Mouse (Mus musculus): ENCODE measurements around the gene 5730480H06Rik. TPM values are rescaled to one million over a fixed set of nuclear protein-coding genes. Genes with fewer than 3 reads are reported as not detected.

5730480H06Rik gene
- polyA plus RNA-seq, 1 experiment: not detected

DNA sequence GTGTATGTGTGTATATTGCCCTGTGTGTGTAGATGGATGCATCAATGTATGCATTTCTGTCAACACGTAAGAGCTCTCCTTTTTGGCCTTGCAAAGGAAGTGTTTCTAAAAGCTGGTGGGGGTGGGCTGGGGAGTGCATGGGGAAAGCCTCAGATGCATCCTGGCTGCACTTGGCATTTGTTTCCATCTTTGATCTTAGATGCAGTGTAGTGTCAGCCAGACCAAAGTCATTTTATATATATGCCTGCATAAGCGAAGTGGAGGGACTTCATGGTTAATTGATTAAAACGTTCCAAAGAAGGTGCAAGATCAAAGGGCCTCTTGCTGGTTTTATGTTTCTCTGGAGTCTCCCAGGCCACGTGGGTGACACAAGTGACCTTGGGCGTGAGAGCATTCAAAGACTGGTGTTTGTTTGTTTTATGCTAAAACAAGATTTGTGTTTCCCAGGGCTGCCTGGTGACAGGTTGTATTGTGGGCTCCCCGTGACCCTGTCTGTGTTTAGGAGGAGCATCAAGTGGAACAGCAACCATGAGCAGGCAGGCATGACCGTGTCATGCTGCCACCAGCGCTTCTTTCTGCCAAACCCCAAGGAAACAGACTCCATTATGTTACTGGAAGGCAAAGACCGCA lies 6.2 kb downstream of the 5730480H06Rik start:
- Histone ChIP-seq H3K27ac (ENCODE audit: insufficient read depth, low read depth, low read length) (no peak overlapping the region), H3K4me3 (ENCODE audit: insufficient read depth, low read depth, low read length) (no peak overlapping the region), H3K4me1 (ENCODE audit: control insufficient read depth, insufficient read depth, low read length) (no peaks in the 10 kb centered on the region)
- TF ChIP-seq CTCF (IDR thresholded peaks at IDR 0.05; ENCODE audit: insufficient read depth, low read depth, low read length) (no peak), POLR2A (IDR thresholded peaks at IDR 0.05; ENCODE audit: insufficient read depth, low read depth, low read length) (no peak)
- WGBS: 60% methylated on average over 9 of the region's 9 CpGs

DNA sequence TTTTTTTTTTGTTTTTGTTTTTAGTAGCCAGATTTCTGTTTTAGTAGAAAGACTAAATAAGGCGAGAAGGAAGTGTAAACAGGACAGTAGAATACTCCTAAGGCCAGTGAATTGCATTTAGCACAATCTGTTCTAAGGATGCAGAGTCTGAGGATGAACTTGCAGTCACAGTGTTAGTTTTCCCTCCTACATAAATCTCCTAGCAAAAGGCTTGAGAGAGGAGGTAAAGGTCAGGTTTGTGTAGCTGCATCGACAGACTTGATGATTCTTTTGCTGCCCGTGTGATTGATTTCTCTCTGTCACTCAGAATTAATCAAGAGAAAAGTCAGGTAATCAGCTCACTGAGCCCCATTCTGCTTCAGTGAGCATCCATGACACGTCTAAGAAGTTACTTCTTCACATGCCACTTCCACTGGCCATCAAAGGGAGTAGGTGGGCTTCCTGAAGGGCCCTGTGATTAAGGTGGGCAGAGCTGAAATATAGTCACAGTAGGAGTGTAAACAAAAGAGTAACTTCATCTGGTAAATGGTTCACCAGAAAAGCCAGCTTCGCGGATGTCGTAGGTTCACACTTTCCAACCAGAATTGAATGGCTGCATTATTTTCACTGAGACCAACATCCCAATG lies 13.2 kb downstream of the 5730480H06Rik start:
- H3K4me1 ChIP-seq (ENCODE audit: control insufficient read depth, insufficient read depth, low read length): no peaks in the 10 kb centered on the region
- no peak overlapping the region for H3K4me3 ChIP-seq (ENCODE audit: insufficient read depth, low read depth, low read length)
- no peak for TF ChIP-seq CTCF (IDR thresholded peaks at IDR 0.05; ENCODE audit: insufficient read depth, low read depth, low read length)
- TF ChIP-seq POLR2A (IDR thresholded peaks at IDR 0.05; ENCODE audit: insufficient read depth, low read depth, low read length): no peak
- H3K27ac ChIP-seq (ENCODE audit: insufficient read depth, low read depth, low read length): no peak overlapping the region
- 65% methylated on average over 7 of the region's 7 CpGs for WGBS

DNA sequence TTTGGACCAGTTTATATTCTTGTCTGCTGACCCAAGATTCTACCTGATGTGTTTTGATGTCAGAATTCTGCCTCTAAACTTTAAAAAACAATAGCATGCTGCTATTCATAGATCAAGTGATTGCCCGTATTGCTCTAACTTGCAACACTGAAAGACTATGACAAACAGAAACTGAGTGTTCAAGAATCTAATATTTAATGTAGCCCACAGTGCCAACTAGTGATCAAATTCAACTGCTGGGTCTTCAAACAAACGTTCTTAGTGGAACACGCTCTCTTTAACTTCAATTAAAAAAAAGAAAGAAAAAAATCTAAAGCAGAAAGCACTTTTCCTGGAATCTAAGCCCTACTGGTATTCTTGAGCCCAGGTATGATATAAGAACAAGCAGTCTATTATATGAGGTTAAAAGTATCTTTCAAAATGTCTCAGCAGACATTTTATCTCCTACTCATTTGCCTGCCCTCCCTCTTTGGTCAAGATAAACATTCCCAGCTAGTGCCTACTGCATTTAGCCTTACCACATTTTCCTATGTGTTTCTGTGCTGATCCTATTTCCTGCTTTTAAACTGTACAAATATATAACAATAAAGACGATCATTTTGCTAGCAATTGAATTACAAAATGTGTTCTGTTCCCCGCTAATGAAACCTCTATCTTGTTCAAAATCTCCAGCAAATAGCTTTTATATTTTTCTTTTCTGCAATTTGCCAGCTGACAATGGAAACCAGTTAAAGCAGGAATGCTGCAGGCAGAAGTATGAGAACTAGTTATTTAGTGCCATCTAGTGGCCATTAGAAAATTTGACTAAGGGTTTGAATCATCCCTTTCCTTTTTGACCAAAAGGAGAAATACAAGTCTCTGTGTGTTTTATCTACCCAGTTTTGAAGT lies 17.6 kb downstream of the 5730480H06Rik start:
- WGBS: 48% methylated on average over 5 of the region's 5 CpGs

DNA sequence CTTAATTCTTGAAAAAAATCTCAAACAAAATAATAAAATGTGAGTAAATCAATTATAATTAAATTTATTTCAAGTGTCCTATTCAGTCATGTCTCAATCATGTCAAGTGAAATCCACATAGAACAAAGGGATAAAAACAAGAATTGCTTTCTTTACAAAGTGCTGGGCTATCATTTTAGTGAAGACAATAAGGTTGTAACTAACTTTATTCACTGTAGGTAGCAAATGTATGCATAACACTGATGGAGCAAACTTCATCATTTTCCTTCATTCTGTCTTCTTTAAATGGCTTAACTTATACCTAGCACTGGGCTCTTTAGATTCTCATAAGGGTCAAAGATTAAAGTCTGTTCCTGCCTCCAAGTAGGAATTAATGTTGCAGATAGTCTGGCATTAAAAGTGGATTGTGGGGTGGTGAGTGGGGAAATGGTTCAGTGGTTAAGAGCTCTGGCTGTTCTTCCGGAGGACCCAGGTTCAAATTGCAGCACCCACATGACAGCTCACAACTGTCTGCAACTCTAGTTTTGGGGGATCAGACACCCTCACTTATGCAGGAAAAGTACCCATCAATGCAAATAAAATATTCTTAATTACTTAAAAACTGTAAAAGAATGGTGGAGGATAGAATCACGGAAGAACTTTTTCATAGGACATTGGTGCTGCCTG lies 18.4 kb downstream of the 5730480H06Rik start:
- H3K4me1 ChIP-seq (ENCODE audit: control insufficient read depth, insufficient read depth, low read length): no peaks in the 10 kb centered on the region
- no peak for TF ChIP-seq POLR2A (IDR thresholded peaks at IDR 0.05; ENCODE audit: insufficient read depth, low read depth, low read length)
- TF ChIP-seq CTCF (IDR thresholded peaks at IDR 0.05; ENCODE audit: insufficient read depth, low read depth, low read length): no peak
- H3K4me3 ChIP-seq (ENCODE audit: insufficient read depth, low read depth, low read length): no peak overlapping the region
- H3K27ac ChIP-seq (ENCODE audit: insufficient read depth, low read depth, low read length): no peak overlapping the region
- WGBS: 96% methylated on average over 2 of the region's 2 CpGs

More for the DNA sequence above, 17.6 kb downstream of the 5730480H06Rik start:
- no peak for TF ChIP-seq CTCF (IDR thresholded peaks at IDR 0.05; ENCODE audit: insufficient read depth, low read depth, low read length)
- no peak for TF ChIP-seq POLR2A (IDR thresholded peaks at IDR 0.05; ENCODE audit: insufficient read depth, low read depth, low read length)
- Histone ChIP-seq H3K4me1 (ENCODE audit: control insufficient read depth, insufficient read depth, low read length) (no peaks in the 10 kb centered on the region), H3K4me3 (ENCODE audit: insufficient read depth, low read depth, low read length) (no peak overlapping the region), H3K27ac (ENCODE audit: insufficient read depth, low read depth, low read length) (no peak overlapping the region)

DNA sequence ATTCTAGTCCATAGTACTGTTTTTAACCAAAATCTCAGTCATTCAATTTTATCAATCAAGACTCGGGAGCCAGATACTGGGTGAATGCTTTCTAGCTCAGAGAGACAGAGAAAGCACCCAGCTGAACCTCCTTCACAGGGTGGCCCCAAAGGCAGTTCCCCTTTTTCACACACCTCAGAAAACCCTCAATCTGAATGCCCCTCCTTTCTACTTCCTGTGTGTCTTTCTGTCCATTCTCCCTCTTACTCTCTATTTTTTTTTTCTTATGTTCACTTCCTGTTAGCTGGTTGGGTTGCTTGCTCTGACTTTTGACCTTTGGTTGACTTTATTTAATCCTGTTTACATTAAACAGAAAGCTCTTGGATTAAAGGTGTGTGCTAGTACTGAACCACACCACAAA lies 21.6 kb downstream of the 5730480H06Rik start:
- no peak overlapping the region for H3K4me3 ChIP-seq (ENCODE audit: insufficient read depth, low read depth, low read length)
- no peak overlapping the region for H3K27ac ChIP-seq (ENCODE audit: insufficient read depth, low read depth, low read length)
- 74% methylated on average over 1 of the region's 1 CpGs for WGBS
- no peaks in the 10 kb centered on the region for H3K4me1 ChIP-seq (ENCODE audit: control insufficient read depth, insufficient read depth, low read length)
- TF ChIP-seq POLR2A (IDR thresholded peaks at IDR 0.05; ENCODE audit: insufficient read depth, low read depth, low read length) (no peak), CTCF (IDR thresholded peaks at IDR 0.05; ENCODE audit: insufficient read depth, low read depth, low read length) (no peak)

DNA sequence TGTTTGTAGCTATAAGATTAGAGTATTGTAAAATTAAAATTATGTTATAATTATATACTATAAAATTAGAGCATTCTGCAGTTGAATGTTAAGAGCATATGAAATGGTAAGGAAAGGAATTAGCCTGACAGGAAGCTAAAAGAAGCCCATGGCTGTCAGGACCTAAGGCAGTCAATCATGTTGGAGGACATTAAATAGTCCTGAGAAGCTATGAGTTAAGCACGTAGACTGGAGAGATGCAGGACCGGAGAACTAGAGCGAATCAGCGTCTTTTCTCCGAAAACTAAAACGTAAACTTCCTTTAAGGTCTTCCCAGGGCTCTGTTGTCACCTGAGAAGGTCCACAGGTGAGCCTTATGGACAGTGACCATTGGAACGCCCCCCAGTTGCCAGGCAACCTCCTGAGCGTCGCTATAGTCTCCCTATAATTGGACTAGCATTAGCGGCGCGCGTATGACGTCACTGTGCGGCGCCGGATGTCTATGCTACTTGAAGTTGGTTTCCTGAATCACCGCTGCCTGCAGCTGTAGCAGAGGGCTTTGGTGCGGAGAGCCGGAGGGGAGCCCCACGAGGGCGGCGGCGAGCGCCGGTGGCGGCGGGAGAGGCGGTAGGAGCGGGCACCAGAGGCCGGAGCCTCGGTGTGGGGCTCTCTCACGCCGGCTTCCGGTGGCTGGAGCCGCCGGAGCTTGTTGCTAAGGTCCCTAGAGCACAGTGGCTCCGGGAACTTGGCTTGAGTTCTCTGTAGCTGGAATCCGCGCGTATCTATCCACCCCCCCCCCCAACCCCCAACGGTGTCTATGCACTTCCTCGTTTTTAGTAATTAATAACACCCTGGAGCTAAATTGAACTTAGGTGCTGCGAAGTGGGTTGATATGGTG lies 44.4 kb downstream of the 5730480H06Rik start:
- no peak overlapping the region for H3K27ac ChIP-seq (ENCODE audit: insufficient read depth, low read depth, low read length)
- under 1% methylated on average over 44 of the region's 44 CpGs for WGBS
- no peaks in the 10 kb centered on the region for H3K4me1 ChIP-seq (ENCODE audit: control insufficient read depth, insufficient read depth, low read length)
- peak; percentile 88 for TF ChIP-seq POLR2A (IDR thresholded peaks at IDR 0.05; ENCODE audit: insufficient read depth, low read depth, low read length)
- no peak for TF ChIP-seq CTCF (IDR thresholded peaks at IDR 0.05; ENCODE audit: insufficient read depth, low read depth, low read length)
- peak overlapping the region; percentile 86 for H3K4me3 ChIP-seq (ENCODE audit: insufficient read depth, low read depth, low read length)

DNA sequence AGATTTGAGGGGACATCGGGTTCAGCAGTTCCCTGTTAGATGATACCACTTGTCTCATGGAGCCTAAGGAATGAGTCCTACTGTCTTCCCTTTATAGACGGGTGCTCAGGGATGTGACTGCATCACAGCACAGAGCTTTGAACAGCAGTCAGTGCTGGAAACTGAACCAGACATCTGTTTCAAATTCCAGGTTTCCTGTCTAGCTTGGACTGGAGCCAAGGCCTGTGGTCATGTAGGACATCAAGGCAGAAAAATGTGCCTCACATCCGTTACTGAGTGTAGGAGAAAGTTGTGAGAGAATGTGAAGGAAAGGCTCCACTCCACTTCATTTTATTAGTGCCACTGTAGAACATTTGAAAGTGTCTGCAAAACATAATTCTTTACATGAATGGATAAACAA lies 74.7 kb downstream of the 5730480H06Rik start:
- 76% methylated on average over 3 of the region's 3 CpGs for WGBS
- H3K4me1 ChIP-seq (ENCODE audit: control insufficient read depth, insufficient read depth, low read length): no peaks in the 10 kb centered on the region
- TF ChIP-seq POLR2A (IDR thresholded peaks at IDR 0.05; ENCODE audit: insufficient read depth, low read depth, low read length) (no peak), CTCF (IDR thresholded peaks at IDR 0.05; ENCODE audit: insufficient read depth, low read depth, low read length) (no peak)
- H3K27ac ChIP-seq (ENCODE audit: insufficient read depth, low read depth, low read length): no peak overlapping the region
- no peak overlapping the region for H3K4me3 ChIP-seq (ENCODE audit: insufficient read depth, low read depth, low read length)

DNA sequence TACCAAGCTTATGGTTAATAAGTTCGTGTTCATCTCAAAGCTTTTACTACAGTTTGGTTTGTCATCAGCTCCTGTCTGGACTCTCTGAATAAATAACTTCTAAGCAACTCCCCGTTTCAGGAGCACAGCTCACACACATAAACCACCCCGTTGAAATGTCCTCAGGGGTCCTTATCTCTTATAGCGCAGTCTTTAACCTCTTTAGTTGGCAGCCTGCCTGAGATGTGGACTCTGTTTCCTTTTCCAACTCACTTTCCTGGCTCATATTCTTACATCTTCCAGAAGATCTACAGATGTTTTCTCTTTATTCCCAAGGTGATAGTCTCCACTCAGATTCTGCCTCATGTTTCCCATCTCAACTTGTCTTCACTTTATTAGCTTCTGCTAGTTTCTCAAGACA lies 80.5 kb downstream of the 5730480H06Rik start:
- H3K4me1 ChIP-seq (ENCODE audit: control insufficient read depth, insufficient read depth, low read length): no peaks in the 10 kb centered on the region
- WGBS: 89% methylated on average over 4 of the region's 4 CpGs
- H3K4me3 ChIP-seq (ENCODE audit: insufficient read depth, low read depth, low read length): no peak overlapping the region
- no peak overlapping the region for H3K27ac ChIP-seq (ENCODE audit: insufficient read depth, low read depth, low read length)
- TF ChIP-seq POLR2A (IDR thresholded peaks at IDR 0.05; ENCODE audit: insufficient read depth, low read depth, low read length) (no peak), CTCF (IDR thresholded peaks at IDR 0.05; ENCODE audit: insufficient read depth, low read depth, low read length) (no peak)
